Mouse (Mus musculus): ENCODE data around the gene Olfr55. TPM values are rescaled to one million over a fixed set of nuclear protein-coding genes. Genes with fewer than 3 reads are reported as not detected.
"Not testable (repeated sequence)": the region's sequence is repeated elsewhere in the genome, so short reads cannot be mapped to it uniquely, and the experiment has no call there.

Gene Olfr55
- not detected for total RNA-seq (2021)

- intact Hi-C loops (cut with DNase I); DNase-seq (ENCODE audit: extremely low spot score in 1 of 2, low spot score in 2 of 2): not testable (repeated sequence)
Observed at GRCm38 (mm10) chr17:33168147-33168546, at the start of gene Olfr55. Gene Olfr55, plus strand, starts transcription at chr17:33168447.

DNA sequence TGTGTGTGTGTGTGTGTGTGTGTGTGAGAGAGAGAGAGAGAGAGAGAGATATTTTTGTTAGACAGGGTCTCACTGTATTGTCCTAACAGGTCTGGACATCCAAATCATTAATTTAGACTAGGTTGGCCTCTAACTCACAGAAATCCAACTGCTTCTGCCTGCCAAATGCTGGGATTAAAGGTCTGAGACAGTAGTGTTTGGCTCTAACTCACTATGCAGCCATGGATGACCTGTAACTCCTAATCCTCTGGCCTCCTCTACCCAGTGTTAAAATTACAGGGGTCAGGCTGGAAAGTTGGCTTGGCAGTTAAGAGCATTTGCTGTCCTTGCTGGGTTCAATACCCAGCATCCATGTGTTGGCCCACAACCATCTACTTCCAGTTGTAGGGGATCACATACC, 43.7 kb upstream of the Olfr55 start:
- intact Hi-C loops (cut with DNase I), result no loop called here
- DNase-seq (ENCODE audit: extremely low spot score in 1 of 2, low spot score in 2 of 2), result no peak

DNA sequence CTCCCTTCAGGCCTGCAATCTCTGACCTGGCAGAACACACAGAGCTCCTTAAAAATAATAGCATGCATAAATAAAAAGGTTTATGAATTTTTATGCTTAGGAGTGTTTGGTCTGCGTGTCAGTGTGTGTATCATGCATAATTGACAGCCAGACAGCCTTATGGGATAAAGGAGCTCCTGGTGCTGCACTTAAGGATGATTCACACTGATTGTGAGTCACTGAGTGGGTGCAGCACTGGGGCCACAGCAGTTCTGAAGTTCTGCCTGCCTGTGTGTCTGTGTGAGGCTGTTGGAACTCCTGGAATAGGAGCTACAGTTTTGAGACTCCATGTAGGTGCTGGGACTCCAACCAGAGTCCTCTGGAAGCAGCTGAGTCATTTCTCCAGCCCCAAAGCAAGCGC, 42.0 kb upstream of the Olfr55 start:
- no peak for DNase-seq (ENCODE audit: extremely low spot score in 1 of 2, low spot score in 2 of 2)
- intact Hi-C loops (cut with DNase I), result no loop called here

- intact Hi-C loops (cut with DNase I), result no loop called here
- DNase-seq (ENCODE audit: extremely low spot score in 1 of 2, low spot score in 2 of 2), result no peak
Observed at GRCm38 (mm10) chr17:33139261-33139820, 28.9 kb upstream of the Olfr55 start, which contains the start of gene Morc2b. Gene Morc2b, minus strand, starts transcription at chr17:33139683.

- DNase-seq (ENCODE audit: extremely low spot score in 1 of 2, low spot score in 2 of 2); intact Hi-C loops (cut with DNase I): not testable (repeated sequence)
Observed at GRCm38 (mm10) chr17:33191002-33191401, 22.8 kb downstream of the Olfr55 start, which contains the start of gene Olfr239. Gene Olfr239, plus strand, starts transcription at chr17:33191302.

- intact Hi-C loops (cut with DNase I), result no loop called here
- no peak for DNase-seq (ENCODE audit: extremely low spot score in 1 of 2, low spot score in 2 of 2)
Observed at GRCm38 (mm10) chr17:33221590-33221989, 53.3 kb downstream of the Olfr55 start, which contains the start of gene Olfr1564. Gene Olfr1564, minus strand, starts transcription at chr17:33221690.

Other genes starting within 250 kb of the Olfr55 start
- 10 to 100 TPM in 1 of 2 experiments, 1 to 10 TPM in 1; 9.5 to 10.0 TPM for gene Cyp4f13, start 221.0 kb upstream of the Olfr55 start, total RNA-seq (2021)
- gene Zfp472, start 202.6 kb upstream of the Olfr55 start, total RNA-seq (2021), result 1 to 10 TPM; 4.3 to 5.5 TPM
- 10 to 100 TPM; 15.6 to 15.7 TPM for gene Zfp952, start 175.3 kb upstream of the Olfr55 start, total RNA-seq (2021)
- gene Zfp763, start 135.0 kb upstream of the Olfr55 start, total RNA-seq (2021), result 10 to 100 TPM; 22.1 to 26.9 TPM
- gene 4921501E09Rik, start 100.4 kb upstream of the Olfr55 start, total RNA-seq (2021), result not detected
- 10 to 100 TPM; 17.8 to 18.8 TPM for gene Zfp563, start 79.1 kb upstream of the Olfr55 start, total RNA-seq (2021)
- under 1 TPM; 0.62 to 0.97 TPM for gene Morc2b, start 28.8 kb upstream of the Olfr55 start, total RNA-seq (2021)
- gene Olfr239, start 22.9 kb downstream of the Olfr55 start, total RNA-seq (2021), result not detected
- under 1 TPM; 0.55 to 0.60 TPM for gene Olfr1564, start 53.2 kb downstream of the Olfr55 start, total RNA-seq (2021)
- 10 to 100 TPM; 14.0 to 14.5 TPM for gene Zfp955a, start 86.7 kb downstream of the Olfr55 start, total RNA-seq (2021)
- not detected for gene Olfr63, start 96.2 kb downstream of the Olfr55 start, total RNA-seq (2021)
- 10 to 100 TPM; 24.1 to 24.9 TPM for gene Zfp955b, start 121.1 kb downstream of the Olfr55 start, total RNA-seq (2021)
- gene Zfp81, start 190.4 kb downstream of the Olfr55 start, total RNA-seq (2021), result 10 to 100 TPM; 25.1 to 25.3 TPM
- gene Zfp101, start 226.2 kb downstream of the Olfr55 start, total RNA-seq (2021), result 10 to 100 TPM in 1 of 2 experiments, 1 to 10 TPM in 1; 7.3 to 11.0 TPM

Measured in left cerebral cortex, postnatal 10 days (tissue).